16 mouse cellular contexts compared by ENCODE assay signal in the genomic region with DNA sequence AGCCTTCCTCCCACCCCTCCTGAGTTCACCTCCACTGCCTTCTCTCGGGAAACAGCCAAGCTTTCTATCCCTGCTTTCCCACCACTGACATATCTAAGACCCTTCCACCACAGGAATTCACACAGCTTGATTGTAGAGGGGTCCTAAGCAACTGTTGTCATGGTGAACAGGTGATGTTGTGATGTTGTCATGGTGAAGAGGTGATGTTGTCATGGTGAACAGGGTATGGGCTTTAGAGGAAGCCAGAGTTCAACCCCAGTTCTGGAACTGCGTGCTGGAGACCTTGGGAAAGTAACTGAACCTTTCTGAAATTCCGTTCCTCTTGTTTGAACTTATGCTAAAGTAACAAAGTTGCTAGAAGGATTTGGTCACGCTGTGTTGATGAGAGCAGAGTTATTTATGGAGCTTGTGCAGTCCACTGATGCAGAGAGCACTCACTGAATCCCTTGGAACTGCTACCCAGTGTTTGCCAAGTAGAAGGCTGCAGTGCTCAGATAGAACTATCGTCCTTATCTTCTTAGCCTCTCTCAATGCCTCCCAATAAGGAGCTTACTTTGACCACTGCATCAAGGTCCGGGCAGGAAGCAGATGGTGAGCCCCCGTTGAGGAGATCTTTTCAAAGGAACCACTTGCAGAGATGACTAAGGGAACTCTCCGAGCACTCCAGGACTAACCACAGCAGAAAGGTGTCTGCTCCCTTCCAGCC. TPM values are rescaled to one million over a fixed set of nuclear protein-coding genes. Genes with fewer than 3 reads are reported as not detected.
A peak's percentile ranks its signal among the peaks of the same experiment; 100 is the strongest.
DNase-seq lines count a peak whose midpoint lies in the region; ATAC-seq lines count a peak whose summit lies in the region.
"Had no signal": no experiment of that assay in that cellular context is flagged by ENCODE, and none has a peak within 500 bp of the region (broad histone marks: within the 10 kb centered on the region; RNA-seq: fewer than 3 reads in every experiment).

No protein-coding gene starts in this region.

- peak; percentile 9 for DNase-seq in embryo, embryonic 10.5 days (ENCODE audit: low spot score)
- no peak for DNase-seq in embryo, embryonic 11 days
- DNase-seq in c-Kit-positive CD71-negative TER-119-negative erythroid progenitor cells, embryonic 14.5 days (ENCODE audit: low read depth), result peak; percentile 19
- DNase-seq in liver, result peak; percentile 8
- DNase-seq in layer of hippocampus, adult 9-10 months (ENCODE audit: low spot score), result no peak
- no peak for DNase-seq in lung, postnatal 36 days
- DNase-seq in layer of hippocampus, adult 8-10 months (ENCODE audit: low spot score in 2 of 2), result no peak
- DNase-seq: adrenal gland, postnatal 25 days; cerebellum, adult 9-11 months; gastrocnemius, postnatal 25 days; kidney, adult 2 months; kidney, postnatal 14 days; layer of hippocampus, adult 9-11 months; lung, embryonic 14.5 days; right cerebral cortex, postnatal 25 days had no signal

- peak; percentile 24; the same call in 1 of the 2 replicates for ATAC-seq in megakaryocyte, adult 5-6 weeks (ENCODE audit: poor library complexity, severe bottlenecking)

RNA-seq across cellular contexts. Expression of gene Thbs1, which starts 45.5 kb away (rescaled TPM):
- 27.3 and 28.8 TPM in 2 replicates for total RNA-seq in megakaryocyte, adult 5-6 weeks (2015)
- 32.7 and 37.6 TPM in 2 replicates for total RNA-seq in megakaryocyte, adult 5-6 weeks (2017)
- 1 to 10 TPM; 1.6 to 3.4 (median 2.7) TPM for total RNA-seq in layer of hippocampus, adult 8-10 months (2022)

Comparison
In these comparisons a context has a peak if more than half of its experiments do, and no peak if none do; other contexts are left out.
1. DNase-seq: peak in embryo, embryonic 10.5 days (single experiment), c-Kit-positive CD71-negative TER-119-negative erythroid progenitor cells, embryonic 14.5 days (single experiment) and liver (single experiment); none in embryo, embryonic 11 days (single experiment), layer of hippocampus, adult 9-10 months (single experiment), lung, postnatal 36 days (single experiment) and layer of hippocampus, adult 8-10 months (0 of 2).
2. RNA of gene Thbs1, which starts 45.5 kb away (total RNA-seq): 27.3 to 37.6 TPM in megakaryocyte, adult 5-6 weeks; 1.6 to 3.4 TPM in layer of hippocampus, adult 8-10 months; every median in the first group is over 4 times any median in the second.